Mouse (Mus musculus) small intestine, adult 2 months (tissue): Measurements from ENCODE around the gene Snx5.

Experiments
- CTCF ChIP-seq: fragments of 200-500 bp; IDR thresholded peaks from 2 replicates; pipeline ENCODE4 v1.5.1; 2012; ENCODE audit warnings: low read depth, mild to moderate bottlenecking, control low read depth, inconsistent platforms, low read length, moderate library complexity, mixed read lengths; ENCODE audit not compliant: insufficient replicate concordance, insufficient read length; ENCODE audit errors: extremely low read depth
- POLR2A ChIP-seq: fragments of 200-500 bp; IDR thresholded peaks from 2 replicates; pipeline ENCODE4 v1.6.1; 2012; ENCODE audit warnings: low read depth, mild to moderate bottlenecking, control low read depth, inconsistent platforms, low read length, moderate library complexity

- no peak for TF ChIP-seq CTCF
- no peak for TF ChIP-seq POLR2A
These were observed 25.2 kb downstream of the Snx5 start for GRCm38 (mm10) chr2:144245464-144245863.
